Mouse (Mus musculus) stomach, postnatal 0 days (tissue): ENCODE data around the gene Vmn1r114. TPM values are rescaled to one million over a fixed set of nuclear protein-coding genes. Genes with fewer than 3 reads are reported as not detected.
"Not testable (repeated sequence)": the region's sequence is repeated elsewhere in the genome, so short reads cannot be mapped to it uniquely, and the experiment has no call there.

Experiments used
- ATAC-seq: fragments of 200-750 bp; cut with Nextera tagmentation; 2 replicates; pipeline ENCODE4 v1.8.0; 2017; ENCODE audit not compliant: low FRiP score, low TSS enrichment
- DNase-seq: peaks from one replicate; pipeline ENCODE4 v3.0.0-alpha.2; 2016; ENCODE audit warnings: low spot score
- H3K27ac ChIP-seq: fragments of 300-500 bp; sonication (generic); replicated peaks from 2 replicates; pipeline ENCODE4 v1.5.1; 2014; ENCODE audit warnings: mild to moderate bottlenecking, control low read depth
- H3K27me3 ChIP-seq: fragments of 300-500 bp; sonication (generic); 2 replicates; pipeline ENCODE4 v1.6.1; 2014; ENCODE audit warnings: low read length; ENCODE audit not compliant: control insufficient read depth, insufficient read depth
- H3K36me3 ChIP-seq: fragments of 300-500 bp; sonication (generic); 2 replicates; pipeline ENCODE4 v1.6.1; 2014; ENCODE audit warnings: low read length, mixed read lengths; ENCODE audit not compliant: control insufficient read depth, insufficient read depth
- H3K4me1 ChIP-seq: fragments of 300-500 bp; sonication (generic); replicated peaks from 2 replicates; pipeline ENCODE4 v1.6.1; 2014; ENCODE audit warnings: antibody characterized with exemption; ENCODE audit not compliant: control insufficient read depth, insufficient read depth
- H3K4me2 ChIP-seq: fragments of 300-500 bp; sonication (generic); replicated peaks from 2 replicates; pipeline ENCODE4 v1.6.1; 2014; ENCODE audit warnings: low read depth, mild to moderate bottlenecking, control low read depth, moderate library complexity
- H3K4me3 ChIP-seq: fragments of 300-500 bp; sonication (generic); 2 replicates; pipeline ENCODE4 v1.5.1; 2014; ENCODE audit warnings: low read depth, low read length, control low read depth
- H3K9ac ChIP-seq: fragments of 300-500 bp; sonication (generic); 2 replicates; pipeline ENCODE4 v1.6.1; 2014; ENCODE audit warnings: mild to moderate bottlenecking, low read length, control low read depth, mixed read lengths
- H3K9me3 ChIP-seq: fragments of 300-500 bp; sonication (generic); 2 replicates; pipeline ENCODE4 v1.6.1; 2016; ENCODE audit warnings: low read length; ENCODE audit not compliant: control insufficient read depth
- WGBS: fragments of 180-500 bp; shearing (Covaris S2); extraction: QIAGEN DNeasy Blood & Tissue Kit; methylation state at CpG from one replicate; pipeline ENCODE4 v1.1.7; 2014; 5-methylcytosine and 5-hydroxymethylcytosine counted together
- polyA plus RNA-seq: library from polyadenylated mRNA; unstranded; fragments of >200 nt; fragmentation: Nextera tagmentation; extraction: Ambion mirVana; gene quantifications from 2 replicates; pipeline ENCODE4 v1.2.1, GENCODE M21; 2015

The Vmn1r114 gene
- not detected in 2 replicates for polyA plus RNA-seq

- not testable (repeated sequence) for H3K4me1 ChIP-seq, H3K27ac ChIP-seq, H3K4me2 ChIP-seq, H3K36me3 ChIP-seq, H3K9ac ChIP-seq, H3K9me3 ChIP-seq, H3K27me3 ChIP-seq, H3K4me3 ChIP-seq, DNase-seq, ATAC-seq
- WGBS, result no CpG with 5 or more reads among the region's 5 CpGs
Observed at GRCm38 (mm10) chr7:20812086-20812485, at the start of gene Vmn1r114. Vmn1r114 (minus strand) TSS chr7:20812186.

- not testable (repeated sequence) for H3K27ac ChIP-seq, H3K4me2 ChIP-seq, H3K27me3 ChIP-seq, H3K4me1 ChIP-seq, H3K4me3 ChIP-seq, H3K9ac ChIP-seq, ATAC-seq, H3K36me3 ChIP-seq, H3K9me3 ChIP-seq, DNase-seq
- 87% methylated on average over 1 of the region's 3 CpGs for WGBS
Observed at GRCm38 (mm10) chr7:20844885-20845284, 32.9 kb upstream of the Vmn1r114 start, which contains the start of gene Vmn1r115. Vmn1r115 (minus strand) TSS chr7:20844985.

DNA sequence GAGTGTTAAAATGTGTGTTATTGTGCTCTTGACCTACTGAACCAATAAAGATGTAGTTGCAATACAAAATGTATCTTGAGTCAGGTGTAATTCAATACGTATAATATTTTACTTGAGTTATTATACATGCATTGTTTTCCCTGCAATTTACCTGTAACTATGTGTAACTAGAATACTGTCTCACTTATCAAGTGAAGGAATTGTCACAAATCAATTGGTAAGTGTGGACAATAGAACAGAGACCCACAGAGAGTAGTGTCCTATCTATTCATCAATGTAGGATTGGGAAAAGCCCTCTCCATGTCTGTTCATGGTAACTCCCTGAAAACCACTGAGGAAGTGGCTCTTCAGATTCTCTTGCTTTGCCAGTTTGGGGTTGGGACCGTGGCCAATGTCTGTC, 25.0 kb downstream of the Vmn1r114 start, which contains the start of gene Vmn1r113:
Vmn1r113 (plus strand) TSS at position 301 of the 400 bp plus-strand sequence.
- not testable (repeated sequence) for H3K27ac ChIP-seq, H3K4me1 ChIP-seq, H3K4me3 ChIP-seq, H3K4me2 ChIP-seq, H3K9me3 ChIP-seq, H3K9ac ChIP-seq, H3K27me3 ChIP-seq, DNase-seq, ATAC-seq, H3K36me3 ChIP-seq
- 52% methylated on average over 2 of the region's 2 CpGs for WGBS

DNA sequence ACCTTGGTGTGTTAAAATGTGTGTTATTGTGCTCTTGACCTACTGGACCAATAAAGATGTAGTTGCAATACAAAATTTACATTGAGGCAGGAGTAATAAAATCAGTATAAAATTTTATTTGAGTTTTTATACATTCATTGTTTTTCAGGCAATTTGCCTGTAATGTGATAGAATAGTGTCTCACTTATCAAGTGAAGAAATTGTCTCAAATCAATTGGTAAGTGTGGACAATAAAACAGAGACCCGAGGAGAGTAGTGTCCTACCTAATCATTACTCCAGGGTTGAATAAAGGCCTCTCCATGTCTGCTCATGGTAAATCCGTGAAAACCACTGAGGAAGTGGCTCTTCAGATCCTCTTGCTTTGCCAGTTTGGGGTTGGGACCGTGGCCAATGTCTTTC, 41.1 kb downstream of the Vmn1r114 start, which contains the start of gene Vmn1r112:
Vmn1r112 (plus strand) TSS at position 301 of the 400 bp plus-strand sequence.
- H3K4me1 ChIP-seq, H3K9ac ChIP-seq, H3K9me3 ChIP-seq, H3K4me3 ChIP-seq, DNase-seq, H3K27ac ChIP-seq, H3K27me3 ChIP-seq, H3K4me2 ChIP-seq, ATAC-seq, H3K36me3 ChIP-seq: not testable (repeated sequence)
- no CpG with 5 or more reads among the region's 3 CpGs for WGBS

Other genes with a start within 250 kb of the Vmn1r114 start
- not detected in 2 replicates for gene Gm4141, start 235.9 kb downstream of the Vmn1r114 start, polyA plus RNA-seq
- not detected in 2 replicates for gene Gm4513, start 213.2 kb downstream of the Vmn1r114 start, polyA plus RNA-seq
- not detected in 2 replicates for gene Vmn1r107, start 143.3 kb downstream of the Vmn1r114 start, polyA plus RNA-seq
- gene Vmn1r111, start 109.0 kb downstream of the Vmn1r114 start, polyA plus RNA-seq, result not detected in 2 replicates
- not detected in 2 replicates for gene Gm10668, start 81.6 kb downstream of the Vmn1r114 start, polyA plus RNA-seq
- not detected in 2 replicates for gene Vmn1r112, start 41.0 kb downstream of the Vmn1r114 start, polyA plus RNA-seq
- not detected in 2 replicates for gene Vmn1r113, start 24.9 kb downstream of the Vmn1r114 start, polyA plus RNA-seq
- gene Vmn1r115, start 32.8 kb upstream of the Vmn1r114 start, polyA plus RNA-seq, result not detected in 2 replicates
- gene Vmn1r116, start 60.1 kb upstream of the Vmn1r114 start, polyA plus RNA-seq, result not detected in 2 replicates
- not detected in 2 replicates for gene Vmn1r117, start 71.9 kb upstream of the Vmn1r114 start, polyA plus RNA-seq
- gene Vmn1r118, start 100.2 kb upstream of the Vmn1r114 start, polyA plus RNA-seq, result not detected in 2 replicates
- not detected in 2 replicates for gene Vmn1r119, start 200.3 kb upstream of the Vmn1r114 start, polyA plus RNA-seq
- gene Vmn1r120, start 241.6 kb upstream of the Vmn1r114 start, polyA plus RNA-seq, result not detected in 2 replicates